Mouse (Mus musculus): Measurements from ENCODE around the gene Gse1.

GRCm38 (mm10) chr8:120588908-120589771, 360.9 kb downstream of the Gse1 start, which contains the start of gene Gins2:
- TF ChIP-seq CTCF (IDR thresholded peaks at IDR 0.05; ENCODE audit: borderline replicate concordance, insufficient read depth, low read depth, low read length) (no peak), POLR2A (IDR thresholded peaks at IDR 0.05; ENCODE audit: borderline replicate concordance, insufficient read depth, low read length) (no peak)

Data from cerebellum, adult 2 months (tissue).